Mouse (Mus musculus) mesoderm, embryonic 11.5 days (tissue): ENCODE measurements at regions not wholly inside any gene's neighbourhood (a gene's known extent, or its start where the extent isn't known, plus 50 kb on each side); places are given as distances from the start of the nearest gene placed in this dataset.

Source experiments
- DNase-seq: peaks from one replicate; pipeline ENCODE4 v3.0.0-alpha.2; 2012; ENCODE audit warnings: low read depth, low spot score

GRCm38 (mm10) chr2:74930702-74931101 lies 105.1 kb downstream of the Mtx2 start:
- DNase-seq: peak; percentile 58

DNA sequence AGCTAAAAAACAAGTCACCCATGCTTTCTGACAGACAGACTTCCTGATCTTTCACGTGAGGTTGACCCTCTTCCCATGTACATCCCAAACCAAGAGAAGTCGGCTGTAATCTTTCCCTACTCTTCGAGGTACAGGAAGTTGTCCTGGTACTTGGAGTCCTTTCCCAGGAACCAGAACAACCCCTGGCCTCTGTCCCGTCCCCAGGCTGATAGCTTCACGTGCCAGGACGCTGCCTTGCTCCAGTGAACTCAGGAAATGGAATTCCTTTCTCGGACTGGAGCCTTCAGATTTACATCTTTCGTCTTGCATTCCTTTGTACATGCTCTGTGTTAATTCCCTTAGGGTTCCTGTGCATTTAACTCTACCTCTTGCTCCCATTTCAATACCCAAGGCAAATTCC lies 107.6 kb downstream of the Mtx2 start:
- DNase-seq: peak; percentile 49

GRCm38 (mm10) chr2:74933771-74934170 lies 108.2 kb downstream of the Mtx2 start:
- no peak for DNase-seq

DNA sequence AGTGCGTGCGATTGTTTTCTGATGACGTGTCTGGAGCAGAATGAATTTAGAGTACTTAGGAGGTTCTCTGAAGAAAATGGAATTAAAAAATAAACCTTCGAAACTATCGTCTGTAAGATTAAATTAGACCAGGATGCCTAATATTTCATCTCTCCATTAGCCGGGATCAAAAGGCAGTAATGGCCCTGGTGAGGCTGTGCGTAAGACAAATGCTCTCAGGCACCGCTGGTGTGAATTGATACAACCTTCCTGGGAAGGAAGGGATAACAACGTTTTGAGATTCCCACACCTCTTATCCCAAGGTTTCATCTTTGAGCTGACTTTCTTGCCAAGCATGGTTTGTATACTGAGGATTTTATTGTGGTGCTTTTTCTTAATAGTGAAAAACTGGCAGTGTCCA lies 113.1 kb downstream of the Mtx2 start:
- no peak for DNase-seq

DNA sequence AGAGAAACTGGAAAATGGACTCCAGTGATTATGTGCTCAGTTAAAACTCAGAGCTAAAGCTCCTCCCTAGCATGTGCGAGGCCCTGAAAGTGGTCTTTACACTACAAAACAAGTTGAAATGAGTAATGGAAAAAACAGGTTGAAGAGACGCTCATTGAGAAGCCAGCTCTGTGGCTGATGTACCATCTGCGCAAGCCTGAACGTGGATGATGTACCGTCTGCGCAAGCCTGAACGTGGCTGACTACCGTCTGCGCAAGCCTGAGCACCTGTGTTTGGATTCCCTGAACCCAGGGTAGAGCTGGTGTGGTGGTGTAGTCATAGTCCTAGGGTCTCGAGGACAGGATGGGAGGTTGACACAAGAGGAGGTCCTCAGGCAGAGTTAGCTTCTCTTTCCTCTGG lies 116.4 kb downstream of the Mtx2 start:
- no peak for DNase-seq

DNA sequence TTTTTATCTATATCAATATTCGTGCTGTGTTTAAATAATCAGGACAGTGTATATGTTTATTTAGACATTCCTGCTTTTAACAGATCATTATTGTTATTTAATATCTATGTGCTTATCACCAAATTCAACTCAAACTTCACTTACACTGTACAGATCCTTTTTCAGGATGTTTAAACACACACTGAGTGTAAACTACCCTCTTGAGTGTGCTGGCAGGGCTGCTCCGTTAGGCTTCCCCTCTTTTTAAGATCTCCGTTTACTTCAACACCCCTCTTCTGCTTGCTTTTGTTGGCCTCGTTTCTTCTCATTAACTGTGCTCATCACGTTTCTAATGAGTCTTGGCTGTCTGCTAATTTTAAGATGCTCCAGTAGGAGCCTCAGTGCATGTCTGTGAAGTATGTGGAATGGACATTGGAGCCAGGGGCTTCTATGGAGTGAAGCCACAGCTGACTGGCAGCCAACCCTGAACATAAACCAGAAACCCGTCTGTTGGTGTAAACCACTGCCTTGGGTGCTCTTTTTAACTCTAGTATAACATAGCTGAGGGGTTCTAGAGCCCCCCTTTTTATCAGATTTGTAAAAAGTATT lies 117.1 kb downstream of the Mtx2 start:
- no peak for DNase-seq

DNA sequence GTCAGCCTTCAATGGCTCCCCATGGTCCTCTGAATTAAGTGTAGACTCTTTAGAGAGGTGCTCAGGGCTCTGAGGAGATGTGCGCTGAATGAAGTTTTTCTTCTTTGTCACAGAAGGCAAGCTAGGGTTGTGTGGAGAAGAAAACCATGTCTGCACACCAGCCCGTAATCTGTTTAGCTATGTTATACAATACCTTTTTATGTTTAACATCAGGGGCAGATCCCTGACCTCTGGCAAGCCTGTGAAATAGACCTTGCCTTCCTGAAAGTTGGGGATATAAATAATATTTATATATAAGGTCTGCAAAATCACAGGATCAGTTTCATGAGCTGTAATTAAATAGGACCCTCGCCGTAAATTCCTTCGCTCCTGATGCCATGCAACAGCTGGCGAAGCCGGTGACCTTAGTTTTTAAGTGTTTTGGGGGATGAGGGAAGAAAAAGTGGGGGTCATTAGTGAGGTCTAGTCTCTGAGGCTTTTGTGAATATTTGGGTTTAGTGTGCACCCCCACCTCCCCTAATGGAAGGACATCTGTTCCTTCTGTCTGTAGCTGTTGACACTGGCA lies 119.7 kb downstream of the Mtx2 start:
- DNase-seq: no peak

GRCm38 (mm10) chr2:74951401-74952260 lies 126.0 kb downstream of the Mtx2 start:
- DNase-seq: no peak

- no peak for DNase-seq
Observed at GRCm38 (mm10) chr2:74954101-74954500, 128.5 kb downstream of the Mtx2 start.

DNA sequence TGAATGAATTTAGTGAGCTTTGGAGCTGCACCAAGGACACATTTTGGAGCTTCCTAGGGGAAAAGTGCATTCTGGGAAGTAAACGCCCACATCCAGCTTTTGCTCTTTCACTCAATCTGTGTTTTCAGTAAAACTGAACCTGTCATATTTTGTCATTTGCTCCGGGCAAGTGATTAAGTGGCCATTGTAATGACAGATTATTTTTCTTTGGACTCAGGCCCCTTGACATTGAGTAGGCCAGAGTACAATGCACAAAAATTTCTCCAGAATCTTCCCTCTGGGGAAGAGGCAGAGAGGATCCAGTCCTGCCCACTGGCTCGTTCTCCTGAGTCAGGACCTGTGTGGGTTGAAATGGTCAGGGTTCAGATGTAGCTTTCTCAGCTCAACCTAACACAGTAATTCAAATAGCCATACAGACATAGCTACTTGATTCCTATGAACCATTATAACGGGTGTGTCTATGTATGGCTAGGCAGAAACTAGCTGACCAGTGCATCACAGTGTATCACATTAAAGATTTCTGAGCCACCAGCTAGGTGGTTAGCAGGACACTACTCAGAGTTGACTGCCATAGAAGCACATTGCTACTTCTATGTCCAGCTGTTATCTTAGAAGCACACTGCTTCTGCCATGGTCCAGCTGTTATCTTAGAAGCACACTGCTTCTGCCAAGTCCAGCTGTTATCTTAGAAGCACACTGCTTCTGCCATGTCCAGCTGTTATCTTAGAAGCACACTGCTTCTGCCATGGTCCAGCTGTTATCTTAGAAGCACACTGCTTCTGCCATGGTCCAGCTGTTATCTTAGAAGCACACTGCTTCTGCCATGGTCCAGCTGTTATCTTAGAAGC lies 129.9 kb downstream of the Mtx2 start:
- no peak for DNase-seq

GRCm38 (mm10) chr2:74956129-74956450 lies 130.5 kb downstream of the Mtx2 start:
- DNase-seq: no peak

DNA sequence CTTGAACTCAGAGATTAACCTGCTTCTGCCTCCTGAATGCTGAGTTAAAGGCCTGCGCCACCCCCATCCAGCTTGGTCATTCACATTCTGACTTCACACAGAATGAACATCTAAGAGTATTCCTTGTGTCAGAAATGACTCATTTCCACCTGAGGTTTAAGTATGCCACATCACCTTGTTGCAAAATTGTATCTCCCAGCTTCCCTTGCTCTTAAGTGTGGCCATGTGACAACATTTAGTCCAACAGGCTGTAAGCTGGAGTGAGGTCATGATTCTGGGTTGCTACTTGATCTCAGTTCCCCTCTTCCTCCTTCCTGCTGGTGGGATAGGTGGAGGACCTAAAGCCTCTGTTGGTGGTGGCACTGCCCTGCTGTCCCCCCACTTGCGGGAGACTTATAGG lies 131.0 kb downstream of the Mtx2 start:
- DNase-seq: no peak

- peak; percentile 82 for DNase-seq
Observed at GRCm38 (mm10) chr2:74959936-74960335, 134.3 kb downstream of the Mtx2 start.

DNA sequence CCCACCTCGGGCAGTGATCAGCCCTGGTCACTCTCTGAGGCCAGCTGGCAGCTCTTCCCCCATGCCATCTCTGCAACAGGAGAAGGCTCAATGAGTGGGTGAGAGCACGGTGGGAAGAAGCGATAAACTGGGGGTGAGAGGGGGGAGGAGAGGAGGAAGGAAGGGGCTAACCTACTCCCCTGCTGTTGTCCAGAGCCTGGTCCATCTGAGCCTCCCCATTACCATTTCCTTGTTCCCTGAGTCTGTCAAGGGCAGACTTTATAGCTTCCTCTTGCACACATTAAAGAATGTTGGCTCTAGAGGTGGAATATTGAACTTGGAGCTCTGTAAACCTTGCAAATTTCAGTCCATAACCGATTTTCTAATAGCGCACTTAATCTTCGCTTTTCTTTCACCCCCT lies 136.8 kb downstream of the Mtx2 start:
- no peak for DNase-seq

- peak; percentile 93 for DNase-seq
Observed at GRCm38 (mm10) chr2:74964360-74964759, 138.8 kb downstream of the Mtx2 start.

DNA sequence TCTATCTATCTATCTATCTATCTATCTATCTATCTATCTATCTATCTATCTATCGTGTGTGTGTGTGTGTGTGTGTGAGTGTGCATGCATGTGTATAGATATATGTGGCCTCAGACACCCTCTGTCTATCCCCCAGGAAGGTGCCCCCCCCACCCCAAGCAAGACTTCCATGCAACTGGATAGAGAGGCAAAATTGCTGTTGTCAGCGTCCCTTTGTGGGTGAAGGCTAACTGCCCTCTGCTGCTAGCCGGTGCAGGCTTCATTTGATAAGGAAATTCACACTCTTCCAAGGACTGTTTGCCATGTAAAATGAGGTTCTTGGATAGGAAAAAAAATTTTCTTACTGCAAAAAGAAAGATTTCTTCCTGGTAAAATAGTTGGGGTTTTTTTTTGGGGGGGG lies 139.4 kb downstream of the Mtx2 start:
- no peak for DNase-seq

DNA sequence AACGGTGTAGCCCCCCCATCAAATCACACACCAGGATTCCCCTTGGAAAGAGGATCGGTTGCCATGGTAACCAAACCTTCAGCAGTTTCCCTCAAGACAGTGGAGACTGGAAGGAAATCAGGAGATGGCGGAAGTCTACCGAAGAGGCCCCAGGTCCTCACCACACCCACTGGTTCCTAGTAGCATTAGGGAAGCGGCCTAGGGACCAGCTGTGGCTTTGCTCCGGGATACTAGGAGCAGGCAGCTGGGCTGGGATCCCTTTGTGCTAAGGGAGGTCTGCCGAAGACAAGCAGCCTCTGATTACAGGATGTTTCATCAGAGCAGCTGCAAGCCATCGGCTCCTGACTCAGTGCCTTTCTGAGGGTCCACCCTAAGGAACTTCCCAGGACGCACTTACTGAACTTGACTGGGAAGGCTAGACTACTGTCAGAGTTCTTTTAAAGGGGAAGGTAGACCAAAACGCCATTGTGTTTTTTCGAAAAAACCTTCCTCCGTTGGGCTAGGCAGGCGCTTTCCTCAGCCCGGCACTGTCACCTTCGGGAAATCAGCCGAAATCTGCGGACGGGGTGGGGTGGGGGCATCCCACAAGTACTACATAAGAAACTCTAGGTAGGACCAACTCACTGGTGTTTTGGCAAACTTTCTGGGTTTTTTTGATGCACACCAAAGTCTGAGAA lies 139.9 kb downstream of the Mtx2 start:
- DNase-seq: peak; percentile 73

DNA sequence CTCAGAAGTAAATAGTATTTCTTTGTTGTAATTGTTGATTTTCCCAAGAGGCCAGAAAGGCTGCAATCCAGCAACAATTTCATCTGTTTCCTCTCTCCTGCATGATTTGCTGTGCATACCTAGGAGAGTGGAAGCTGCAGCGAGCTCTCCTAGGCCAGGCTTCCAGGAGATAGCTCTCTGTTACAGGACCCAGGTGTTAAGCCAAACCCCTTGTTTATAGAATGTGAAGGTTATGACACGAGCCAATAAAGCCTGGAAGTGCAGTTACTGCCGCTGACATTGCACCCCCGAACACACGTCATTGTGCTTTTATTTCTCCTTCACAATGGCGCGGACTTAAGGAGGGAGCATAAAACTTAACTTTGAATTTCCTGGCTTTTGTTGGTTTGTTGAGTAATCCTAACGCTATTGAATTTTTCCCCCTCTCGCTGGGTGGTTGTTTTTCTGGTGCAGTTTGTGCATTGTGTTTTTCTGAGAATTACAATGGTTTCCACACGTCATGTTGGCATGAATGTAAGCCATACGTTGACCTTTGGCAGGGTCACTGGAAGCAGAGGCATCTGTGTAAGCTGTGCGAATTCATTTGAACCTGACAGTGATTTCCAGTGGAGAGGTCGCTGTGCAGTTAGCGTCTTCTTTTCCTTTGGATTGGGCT lies 145.1 kb downstream of the Mtx2 start:
- peak; percentile 73 for DNase-seq

GRCm38 (mm10) chr2:74973386-74973785 lies 147.8 kb downstream of the Mtx2 start:
- no peak for DNase-seq

GRCm38 (mm10) chr2:74974595-74975325 lies 149.2 kb downstream of the Mtx2 start:
- DNase-seq: no peak
